Mouse (Mus musculus) cortical plate, adult 2 months (tissue): Measurements from ENCODE around the gene Camta1.

Experiments used
- CTCF ChIP-seq: fragments of 200-500 bp; IDR thresholded peaks from 2 replicates; pipeline ENCODE4 v1.5.1; 2011; ENCODE audit warnings: mild to moderate bottlenecking, control low read depth, low read length; ENCODE audit not compliant: insufficient read depth; ENCODE audit errors: extremely low read depth
- POLR2A ChIP-seq: fragments of 200-500 bp; IDR thresholded peaks from 2 replicates; pipeline ENCODE4 v1.6.1; 2011; ENCODE audit warnings: mild to moderate bottlenecking, low read length, control low read depth; ENCODE audit not compliant: insufficient read depth; ENCODE audit errors: extremely low read depth

DNA sequence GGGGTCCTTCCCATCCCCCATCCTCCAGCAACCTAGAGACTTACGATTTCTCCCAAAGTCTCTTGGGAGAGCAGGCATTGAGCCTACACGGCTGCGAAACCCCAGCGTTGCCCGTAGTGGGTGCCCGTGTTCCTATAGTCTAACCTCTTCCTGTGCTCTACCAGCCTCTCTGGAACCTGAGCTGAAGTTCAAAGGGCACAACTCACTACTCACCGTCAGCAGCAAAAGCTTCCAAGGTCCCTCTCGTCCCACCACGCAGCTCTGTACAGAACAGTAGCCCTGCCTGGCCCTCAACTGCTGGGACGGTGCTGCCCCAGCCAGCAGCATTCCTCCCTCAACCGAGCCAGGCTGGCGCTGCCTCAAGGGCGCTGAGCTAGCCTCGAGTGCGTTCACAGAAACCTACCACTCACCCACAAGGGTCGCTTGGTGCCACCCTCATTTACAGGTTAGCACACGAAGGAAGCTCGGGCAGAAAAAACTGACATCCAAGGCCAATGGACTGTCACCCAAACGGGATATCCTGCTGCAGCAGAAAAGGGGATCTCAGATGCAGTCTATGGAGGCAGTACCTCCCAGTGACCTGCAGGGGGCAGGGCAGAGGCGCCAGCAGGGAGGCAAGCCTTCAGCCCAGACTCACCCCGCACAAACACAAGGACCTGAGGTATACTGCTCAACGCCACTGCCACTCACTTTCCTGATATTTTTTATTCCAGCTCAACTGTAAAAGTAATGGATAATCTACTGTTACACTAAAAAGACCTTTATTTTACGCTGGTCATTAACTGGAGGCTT is 526.5 kb downstream of the Camta1 start:
- no peak for TF ChIP-seq POLR2A
- TF ChIP-seq CTCF = peak; percentile 70
